Mouse (Mus musculus): ENCODE measurements around the gene Zfp97.
"Not testable (repeated sequence)": the region's sequence is repeated elsewhere in the genome, so short reads cannot be mapped to it uniquely, and the experiment has no call there.

The Zfp97 gene

DNA sequence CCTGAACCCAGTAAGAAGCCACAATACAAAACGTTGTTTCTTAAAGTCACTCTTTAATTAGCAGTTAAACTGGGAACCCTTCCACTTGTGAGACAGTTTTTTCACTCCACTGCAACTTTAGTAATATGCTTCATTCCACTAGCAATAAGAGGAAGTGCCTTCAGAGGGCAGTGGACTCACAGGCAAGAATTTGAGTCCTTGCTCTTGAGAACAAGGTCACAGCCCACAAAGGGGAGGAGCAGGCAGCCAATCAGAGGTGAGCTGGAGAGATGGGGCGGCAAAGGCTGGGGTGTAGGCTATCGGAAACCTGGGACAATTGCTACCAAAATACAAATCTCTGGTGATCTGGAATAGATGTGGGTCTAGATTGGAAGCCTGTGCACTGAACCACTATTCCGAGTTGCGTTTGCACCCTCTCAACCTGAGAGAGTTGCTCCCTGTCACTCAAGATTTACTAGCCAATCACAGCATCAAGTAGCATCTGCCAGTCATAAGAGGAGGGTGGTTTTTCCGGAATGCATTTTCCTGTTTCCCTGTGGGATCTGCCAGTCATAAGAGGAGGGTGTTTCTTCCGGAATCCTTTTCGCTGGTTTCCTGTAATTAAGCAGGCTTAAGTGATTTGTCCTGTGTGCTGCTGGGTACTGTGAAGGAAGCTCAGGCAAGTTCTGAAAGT is at the start of gene Zfp97:
Gene Zfp97, plus strand, starts transcription at position 586 of the 673 bp plus-strand sequence.
- not testable (repeated sequence) for DNase-seq (ENCODE audit: low spot score in 2 of 2)

DNA sequence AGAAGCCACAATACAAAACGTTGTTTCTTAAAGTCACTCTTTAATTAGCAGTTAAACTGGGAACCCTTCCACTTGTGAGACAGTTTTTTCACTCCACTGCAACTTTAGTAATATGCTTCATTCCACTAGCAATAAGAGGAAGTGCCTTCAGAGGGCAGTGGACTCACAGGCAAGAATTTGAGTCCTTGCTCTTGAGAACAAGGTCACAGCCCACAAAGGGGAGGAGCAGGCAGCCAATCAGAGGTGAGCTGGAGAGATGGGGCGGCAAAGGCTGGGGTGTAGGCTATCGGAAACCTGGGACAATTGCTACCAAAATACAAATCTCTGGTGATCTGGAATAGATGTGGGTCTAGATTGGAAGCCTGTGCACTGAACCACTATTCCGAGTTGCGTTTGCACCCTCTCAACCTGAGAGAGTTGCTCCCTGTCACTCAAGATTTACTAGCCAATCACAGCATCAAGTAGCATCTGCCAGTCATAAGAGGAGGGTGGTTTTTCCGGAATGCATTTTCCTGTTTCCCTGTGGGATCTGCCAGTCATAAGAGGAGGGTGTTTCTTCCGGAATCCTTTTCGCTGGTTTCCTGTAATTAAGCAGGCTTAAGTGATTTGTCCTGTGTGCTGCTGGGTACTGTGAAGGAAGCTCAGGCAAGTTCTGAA is 57.7 kb downstream of the Zfp97 start:
- DNase-seq (ENCODE audit: low spot score in 2 of 2): not testable (repeated sequence)

DNA sequence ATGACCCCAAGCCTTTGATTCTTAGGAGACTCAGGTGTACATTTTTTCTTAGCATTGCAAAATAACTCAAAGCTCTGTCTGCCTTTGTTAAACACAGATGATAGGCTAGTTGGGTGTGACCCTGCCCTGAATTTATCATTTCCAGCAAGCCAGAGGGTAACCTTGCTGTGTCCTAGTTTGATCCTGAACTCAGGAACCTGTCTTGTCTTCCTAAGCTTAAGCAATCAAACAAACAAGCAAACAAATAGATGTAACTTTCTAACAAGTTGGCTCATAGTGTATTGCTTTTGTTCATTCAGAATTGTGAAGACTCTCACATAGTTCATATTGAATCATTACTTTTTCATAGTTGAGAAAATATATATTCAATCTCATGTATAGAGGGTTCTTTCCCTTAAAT is 73.5 kb downstream of the Zfp97 start:
- DNase-seq (ENCODE audit: low spot score in 2 of 2): not testable (repeated sequence)

DNA sequence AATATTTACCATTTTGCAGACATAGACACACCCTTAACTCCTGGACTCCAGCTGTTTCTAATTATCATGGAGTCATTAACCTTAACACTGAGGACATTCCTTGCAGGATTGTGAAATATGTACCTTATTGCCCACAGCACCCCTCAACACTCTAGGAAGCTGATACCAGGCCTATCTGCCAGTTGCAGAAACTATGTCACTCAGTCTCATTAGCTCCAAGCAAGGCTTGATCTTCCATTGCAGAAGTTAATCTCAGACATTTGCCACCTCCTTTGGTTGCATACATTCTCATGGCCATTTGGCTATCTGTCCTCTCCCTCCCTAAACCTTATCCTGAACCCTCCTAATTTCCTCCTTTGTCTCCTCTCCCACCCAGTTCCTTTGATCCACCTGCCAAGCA is 74.0 kb downstream of the Zfp97 start:
- no peak for DNase-seq (ENCODE audit: low spot score in 2 of 2)

DNA sequence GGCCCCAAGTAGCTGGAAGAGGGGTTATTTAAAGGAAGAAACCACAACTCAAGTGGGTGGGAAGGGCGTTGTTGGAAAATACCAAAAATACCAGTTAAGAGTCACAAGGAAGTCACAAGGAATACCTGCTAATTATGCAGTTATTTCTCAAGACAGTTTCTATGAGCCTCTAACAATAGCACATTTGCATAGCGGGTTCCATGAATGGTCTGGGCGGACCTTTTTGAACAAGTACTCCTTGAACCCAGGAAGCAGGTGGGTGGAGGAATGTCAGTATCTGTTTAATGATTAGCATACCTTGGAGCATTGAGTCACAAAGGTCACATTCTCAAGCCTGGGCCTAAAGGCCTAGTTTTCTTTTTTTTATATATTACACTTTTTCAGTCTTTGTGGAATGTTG is 74.9 kb downstream of the Zfp97 start:
- DNase-seq (ENCODE audit: low spot score in 2 of 2): not testable (repeated sequence)

Data from right cerebral cortex, postnatal 36 days (tissue).